Mouse (Mus musculus) MEL (cell line): ENCODE results near the gene Sertad2. TPM values are rescaled to one million over a fixed set of nuclear protein-coding genes. Genes with fewer than 3 reads are reported as not detected.

Experiments used
- DNase-seq: peaks from one replicate; pipeline ENCODE4 v3.0.0; 2011; ENCODE audit warnings: low read depth, low spot score
- H3K27ac ChIP-seq: 2 replicates; pipeline ENCODE4 v1.5.1; 2012; ENCODE audit warnings: low read depth, mild to moderate bottlenecking, control low read depth, low read length, moderate library complexity; ENCODE audit not compliant: control insufficient read depth
- H3K27me3 ChIP-seq, 2 experiments: fragments of 150-350 bp in 1 of 2; sonication (generic) in 1 of 2; 2 replicates each; pipeline ENCODE4 v1.6.1; 2012; ENCODE audit warnings: low read length in 2 of 2, mild to moderate bottlenecking in 2 of 2, improper control_type of control experiment in 1 of 2, moderate library complexity in 1 of 2; ENCODE audit not compliant: insufficient read depth in 2 of 2, control insufficient read depth in 1 of 2
- H3K36me3 ChIP-seq, 2 experiments: 2 replicates each; pipeline ENCODE4 v1.6.1; 2012 to 2014; ENCODE audit warnings: low read length in 2 of 2, improper control_type of control experiment in 1 of 2, inconsistent platforms in 1 of 2, mild to moderate bottlenecking in 1 of 2; ENCODE audit not compliant: insufficient read depth in 2 of 2, control insufficient read depth in 1 of 2
- H3K4me1 ChIP-seq, 2 experiments: fragments of 150-350 bp in 1 of 2; sonication (generic) in 1 of 2; 2 replicates each; pipeline ENCODE4 v1.6.1; 2012; ENCODE audit warnings: low read length in 2 of 2, improper control_type of control experiment in 1 of 2, mild to moderate bottlenecking in 1 of 2; ENCODE audit not compliant: insufficient read depth in 2 of 2, control insufficient read depth in 1 of 2
- H3K4me3 ChIP-seq, 2 experiments: fragments of 150-350 bp in 1 of 2; sonication (generic) in 1 of 2; 2 replicates each; pipeline ENCODE4 v1.5.1; 2012; ENCODE audit warnings: low read depth in 2 of 2, low read length in 2 of 2, mild to moderate bottlenecking in 2 of 2, moderate library complexity in 2 of 2, control low read depth in 1 of 2, improper control_type of control experiment in 1 of 2; ENCODE audit not compliant: control insufficient read depth in 1 of 2, insufficient read depth in 1 of 2
- H3K79me2 ChIP-seq: 2 replicates; pipeline ENCODE4 v1.6.1; 2012; ENCODE audit warnings: mild to moderate bottlenecking, low read length, moderate library complexity; ENCODE audit not compliant: control insufficient read depth, poor library complexity, insufficient read depth
- H3K9ac ChIP-seq: 2 replicates; pipeline ENCODE4 v1.6.1; 2012; ENCODE audit warnings: low read depth, mild to moderate bottlenecking, control low read depth, low read length, moderate library complexity; ENCODE audit not compliant: control insufficient read depth, poor library complexity, severe bottlenecking
- H3K9me3 ChIP-seq: fragments of 150-350 bp; sonication (generic); replicated peaks from 2 replicates; pipeline ENCODE4 v1.6.1; 2012; ENCODE audit warnings: mild to moderate bottlenecking, low read length, improper control_type of control experiment, moderate library complexity; ENCODE audit not compliant: insufficient read depth
- CHD2 ChIP-seq: IDR thresholded peaks from 2 replicates; pipeline ENCODE4 v1.6.1; 2011; ENCODE audit warnings: low read length, improper control_type of control experiment
- MAX ChIP-seq: IDR thresholded peaks from 2 replicates; pipeline ENCODE4 v1.6.1; 2011; ENCODE audit warnings: low read length, improper control_type of control experiment
- MAZ ChIP-seq: IDR thresholded peaks from 2 replicates; pipeline ENCODE4 v1.6.1; 2012; ENCODE audit warnings: low read depth, mild to moderate bottlenecking, inconsistent platforms, low read length, improper control_type of control experiment
- MEF2A ChIP-seq: IDR thresholded peaks from 2 replicates; pipeline ENCODE4 v1.6.1; 2014; ENCODE audit warnings: low read depth, mild to moderate bottlenecking, inconsistent platforms, low read length, improper control_type of control experiment; ENCODE audit not compliant: poor library complexity, insufficient replicate concordance, severe bottlenecking; ENCODE audit errors: extremely low read depth
- MYB ChIP-seq: IDR thresholded peaks from 2 replicates; pipeline ENCODE4 v1.6.1; 2011; ENCODE audit warnings: mild to moderate bottlenecking, low read depth, low read length, improper control_type of control experiment
- POLR2AphosphoS2 ChIP-seq: IDR thresholded peaks from 2 replicates; pipeline ENCODE4 v1.6.1; 2011; ENCODE audit warnings: low read length, improper control_type of control experiment
- RAD21 ChIP-seq: IDR thresholded peaks from 2 replicates; pipeline ENCODE4 v1.6.1; 2011; ENCODE audit warnings: mild to moderate bottlenecking, low read depth, low read length, improper control_type of control experiment
- UBTF ChIP-seq: IDR thresholded peaks from 2 replicates; pipeline ENCODE4 v1.6.1; 2012; ENCODE audit warnings: low read depth, mild to moderate bottlenecking, inconsistent platforms, low read length, improper control_type of control experiment, moderate library complexity, borderline replicate concordance; ENCODE audit not compliant: insufficient read depth
- polyA plus RNA-seq, 2 experiments: library from polyadenylated mRNA; stranded (reverse) in 1 of 2; unstranded in 1 of 2; fragments of >175 nt in 1 of 2; fragments of >200 nt in 1 of 2; gene quantifications; 2 replicates each; pipeline versions ENCODE4 v1.2.1 to v1.2.4; 2012; ENCODE audit warnings: low replicate concordance in 2 of 2, low read depth in 1 of 2; ENCODE audit not compliant: insufficient read length in 2 of 2, insufficient read depth in 1 of 2, missing spikeins in 1 of 2
- total RNA-seq: library from RNA; depleted of rRNA; stranded (reverse); fragments of 300-350 nt; gene quantifications from 2 replicates; pipeline ENCODE4 v1.2.3, GENCODE M21; 2012

Sertad2 gene
- total and polyA plus RNA-seq, 3 experiments, result 7.0 to 11.5 TPM; not detected in 1

DNA sequence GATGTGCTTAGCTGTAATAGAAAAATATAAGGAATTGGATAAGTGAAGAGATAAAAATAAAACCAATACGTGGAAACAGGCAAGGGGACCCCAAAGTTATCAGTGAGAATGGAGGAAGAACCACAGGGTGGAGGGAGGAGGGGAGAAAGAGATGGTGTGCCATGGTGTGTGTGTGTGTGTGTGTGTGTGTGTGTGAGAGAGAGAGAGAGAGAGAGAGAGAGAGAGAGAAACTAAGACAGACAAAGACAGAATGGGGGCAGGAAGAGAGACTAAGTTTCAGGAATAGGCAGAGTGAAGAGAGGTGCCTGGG lies 11.4 kb upstream of the Sertad2 start:
- no peaks in the 10 kb centered on the region for H3K27me3 ChIP-seq
- TF ChIP-seq MYB (no peak), RAD21 (no peak)
- TF ChIP-seq, all 39 proteins: peak for 0
- Histone ChIP-seq H3K79me2 (no peaks in the 10 kb centered on the region), H3K4me3 (peak overlapping the region; percentile 44 to 62), H3K27ac (no peak overlapping the region), H3K9ac (peak overlapping the region; percentile 54), H3K4me1 (peaks cover 4 to 5% of the 10 kb centered on the region in 2 experiments; a peak in 3 of 4 replicates), H3K9me3 (no peaks in the 10 kb centered on the region), H3K36me3 (peaks cover 0 to 7% of the 10 kb centered on the region in 2 experiments; a peak in 2 of 4 replicates)
- DNase-seq, result peak; percentile 37

DNA sequence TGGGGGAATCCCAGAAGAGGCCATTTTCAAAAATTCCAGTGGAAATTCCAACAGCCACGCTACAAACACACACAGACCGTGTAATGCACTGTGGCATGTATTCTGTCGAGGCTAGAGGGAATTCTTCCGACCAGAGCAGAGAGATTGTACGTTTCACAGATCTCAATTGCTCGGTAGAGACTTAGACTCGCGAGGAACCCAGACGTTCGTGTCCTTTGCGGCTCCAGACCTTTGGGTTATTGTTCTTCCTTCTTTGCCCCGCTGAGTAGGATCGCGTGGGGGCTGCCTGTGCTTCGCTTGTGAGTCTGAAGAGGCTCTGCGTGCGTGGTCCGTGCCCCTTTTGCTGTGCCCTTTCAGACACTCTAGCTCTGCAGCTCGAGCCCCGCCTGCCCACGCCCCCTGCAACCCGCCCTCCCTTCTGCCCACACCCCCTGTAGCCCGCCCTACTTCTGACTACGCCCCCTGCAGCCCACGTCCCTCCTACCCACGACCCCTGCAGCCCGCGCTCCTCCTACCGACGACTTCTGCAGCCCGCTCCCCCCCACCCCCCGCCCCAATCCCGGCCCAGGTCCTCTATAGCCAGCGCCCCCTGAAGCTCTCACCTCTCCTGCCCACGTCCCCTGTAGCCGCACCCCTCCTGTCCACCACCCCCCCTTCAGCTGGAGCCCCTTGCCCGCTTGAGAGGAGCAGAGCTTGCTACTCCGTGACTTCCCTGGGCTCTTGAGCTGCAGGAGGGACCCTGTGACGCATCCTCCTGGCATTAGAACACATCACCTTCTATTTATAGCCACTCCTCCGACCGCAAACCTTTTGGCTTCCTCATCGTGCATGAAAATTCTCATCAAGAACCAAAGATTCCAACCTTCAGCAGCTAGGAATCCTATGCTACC lies 10.8 kb upstream of the Sertad2 start:
- H3K9me3 ChIP-seq, result no peaks in the 10 kb centered on the region
- H3K27ac ChIP-seq, result no peak overlapping the region
- peak overlapping the region; percentile 44 to 62 for H3K4me3 ChIP-seq
- H3K9ac ChIP-seq, result peak overlapping the region; percentile 54
- TF ChIP-seq MAX, result no peak
- TF ChIP-seq CHD2, result no peak
- TF ChIP-seq MEF2A, result peak; percentile 88; the same call in 1 of the 2 replicates
- TF ChIP-seq MAZ, result no peak; the same call in 1 of the 2 replicates
- no peak for TF ChIP-seq POLR2AphosphoS2
- no peaks in the 10 kb centered on the region for H3K79me2 ChIP-seq
- peaks cover 0 to 7% of the 10 kb centered on the region in 2 experiments; a peak in 2 of 4 replicates for H3K36me3 ChIP-seq
- peak; percentile 78 for DNase-seq
- no peaks in the 10 kb centered on the region for H3K27me3 ChIP-seq
- H3K4me1 ChIP-seq, result peaks cover 4 to 5% of the 10 kb centered on the region in 2 experiments; a peak in 3 of 4 replicates

DNA sequence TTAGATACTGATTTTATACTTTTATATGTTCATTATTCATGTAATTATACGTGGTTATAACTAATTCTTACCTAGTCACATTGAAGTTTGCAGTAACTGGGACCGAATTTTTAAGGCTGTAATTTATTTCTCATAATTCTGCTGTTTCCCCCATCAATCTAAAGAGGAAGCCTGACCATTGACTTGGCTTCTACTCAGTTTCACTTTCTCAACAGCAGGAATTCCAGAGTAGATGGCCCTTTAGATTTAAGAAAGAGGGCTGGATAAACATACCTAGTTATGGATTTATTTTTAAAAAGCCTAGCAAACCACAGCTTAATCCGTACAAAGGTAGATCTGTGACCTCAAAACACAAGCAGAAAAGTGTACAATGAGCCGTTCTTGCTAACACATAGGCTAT lies 9.8 kb upstream of the Sertad2 start:
- Histone ChIP-seq H3K36me3 (peaks cover 0 to 7% of the 10 kb centered on the region in 2 experiments; a peak in 2 of 4 replicates), H3K79me2 (no peaks in the 10 kb centered on the region), H3K4me1 (peaks cover 5% of the 10 kb centered on the region in 2 experiments; a peak in 3 of 4 replicates), H3K4me3 (no peak overlapping the region), H3K9me3 (no peaks in the 10 kb centered on the region)
- TF ChIP-seq UBTF (no peak), MAX (no peak)
- TF ChIP-seq, all 39 proteins: peak for 0
- no peak for DNase-seq
- no peak overlapping the region for H3K27ac ChIP-seq
- no peak overlapping the region for H3K9ac ChIP-seq
- H3K27me3 ChIP-seq, result no peaks in the 10 kb centered on the region
